Mouse (Mus musculus) layer of hippocampus, adult 2 months (tissue): Measurements from ENCODE around the gene Gpbp1. TPM values are rescaled to one million over a fixed set of nuclear protein-coding genes. Genes with fewer than 3 reads are reported as not detected.
A peak's percentile ranks its signal among the peaks of the same experiment; 100 is the strongest.

Experiments used
- DNase-seq, 2 experiments: peaks; one replicate each; pipeline ENCODE4 v3.0.0; 2022; ENCODE audit warnings: low spot score in 2 of 2
- H3K27ac ChIP-seq: fragments of 200-600 bp; 2 replicates; pipeline ENCODE4 v1.8.1; 2022
- H3K4me3 ChIP-seq: fragments of 200-600 bp; 2 replicates; pipeline ENCODE4 v1.8.1; 2022; ENCODE audit warnings: mild to moderate bottlenecking
- CTCF ChIP-seq: fragments of 200-600 bp; conservative IDR thresholded peaks from 2 replicates; pipeline ENCODE4 v1.8.1; 2022; ENCODE audit warnings: antibody characterized with exemption, mild to moderate bottlenecking, moderate library complexity
- total RNA-seq, 2 experiments: library from RNA; stranded (reverse); gene quantifications; 2 replicates each; pipeline ENCODE4 v1.2.3; 2021

The Gpbp1 gene
- total RNA-seq, 2 experiments from 2014 or later = 93.4 to 95.9 TPM

- no peak for DNase-seq
- Histone ChIP-seq H3K4me3 (no peak overlapping the region), H3K27ac (no peak overlapping the region)
- TF ChIP-seq CTCF = peak; percentile 62
Measured at GRCm38 (mm10) chr13:111421330-111421729, 68.6 kb downstream of the Gpbp1 start.

GRCm38 (mm10) chr13:111418087-111418486, 71.8 kb downstream of the Gpbp1 start:
- H3K4me3 ChIP-seq = no peak overlapping the region
- H3K27ac ChIP-seq = no peak overlapping the region
- no peak for DNase-seq
- TF ChIP-seq CTCF = 0 out of 2 replicates have a peak, but pooled peaks have one; percentile 7

DNA sequence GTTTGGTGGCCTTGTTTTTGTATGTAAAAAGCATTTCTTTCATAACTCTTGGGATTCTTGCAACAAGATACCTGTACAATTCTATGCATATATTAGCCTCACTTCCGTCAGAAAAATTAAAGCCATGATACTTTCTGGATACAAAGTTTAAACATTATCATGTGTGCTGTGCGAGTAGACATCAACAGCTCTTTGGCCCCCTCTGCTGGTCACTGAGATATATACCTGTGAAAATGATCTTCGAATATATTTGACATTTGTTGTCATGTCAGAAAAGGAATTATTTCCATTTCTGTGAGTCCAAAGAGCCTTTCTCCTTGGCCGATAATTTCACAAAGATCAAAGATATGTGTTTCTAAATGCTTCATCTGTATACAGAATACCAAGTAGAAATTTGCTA, 76.8 kb downstream of the Gpbp1 start:
- peak; percentile 52 to 86 for DNase-seq
- TF ChIP-seq CTCF = peak; percentile 89
- Histone ChIP-seq H3K4me3 (no peak overlapping the region), H3K27ac (no peak overlapping the region)

- DNase-seq = peak; percentile 49 to 64
- Histone ChIP-seq H3K27ac (peak overlapping the region; percentile 24; the same call in 1 of the 2 replicates), H3K4me3 (no peak overlapping the region)
- TF ChIP-seq CTCF = peak; percentile 87
Measured at GRCm38 (mm10) chr13:111410831-111411230, 79.1 kb downstream of the Gpbp1 start.

GRCm38 (mm10) chr13:111406859-111407389, 83.0 kb downstream of the Gpbp1 start:
- peak; percentile 58 for TF ChIP-seq CTCF
- peak overlapping the region; percentile 74 for H3K27ac ChIP-seq
- DNase-seq = no peak

DNA sequence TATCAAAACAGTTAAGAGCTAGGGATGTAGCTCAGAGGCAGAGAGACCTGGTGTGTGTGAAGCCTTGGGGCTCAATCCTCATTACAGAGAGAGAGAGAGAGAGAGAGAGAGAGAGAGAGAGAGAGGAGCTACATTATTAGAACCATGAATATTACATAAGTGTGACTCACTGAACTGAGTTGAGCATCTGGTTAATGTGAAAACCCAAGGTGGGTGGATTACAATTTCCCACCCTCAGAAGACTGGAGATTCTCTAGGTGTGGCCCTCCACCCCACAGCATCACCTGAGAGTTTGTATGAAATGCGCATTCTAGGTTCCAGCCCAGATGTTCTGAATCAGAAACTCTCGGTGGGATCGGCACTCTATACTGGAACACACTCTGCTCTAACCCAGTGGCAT, 84.0 kb downstream of the Gpbp1 start:
- no peak overlapping the region for H3K4me3 ChIP-seq
- peak overlapping the region; percentile 74; the same call in 1 of the 2 replicates for H3K27ac ChIP-seq
- no peak for TF ChIP-seq CTCF
- DNase-seq = no peak

More at GRCm38 (mm10) chr13:111406859-111407389, 83.0 kb downstream of the Gpbp1 start:
- no peak overlapping the region for H3K4me3 ChIP-seq

DNA sequence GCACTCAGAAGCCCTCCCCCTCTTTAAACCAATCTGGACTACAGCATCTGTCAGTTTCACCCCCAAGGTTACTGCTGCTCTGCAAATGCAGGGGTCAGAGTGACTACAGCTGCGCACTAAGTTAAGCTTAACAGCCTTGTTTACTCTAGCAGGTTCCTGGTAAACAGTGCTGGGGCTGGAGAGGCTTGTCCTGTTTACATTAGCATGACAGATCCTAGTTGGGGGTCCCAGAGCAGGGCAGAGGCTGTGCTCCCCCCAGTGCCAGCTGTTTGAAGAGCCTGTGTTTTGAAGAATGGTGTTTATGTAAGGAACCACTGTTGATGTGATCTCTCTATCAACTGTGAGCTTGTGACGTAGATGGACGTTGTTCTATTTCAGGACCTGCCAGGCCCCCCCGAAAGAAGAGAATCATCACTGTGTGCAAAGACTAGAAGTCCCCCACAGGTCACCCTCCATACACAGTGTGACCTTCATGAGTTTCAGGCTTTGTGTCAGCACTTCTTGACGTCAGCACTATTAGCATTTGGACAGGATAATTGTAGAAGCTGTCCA, 92.2 kb downstream of the Gpbp1 start:
- no peak overlapping the region for H3K4me3 ChIP-seq
- H3K27ac ChIP-seq = peak overlapping the region; percentile 14; the same call in 1 of the 2 replicates
- TF ChIP-seq CTCF = no peak
- no peak for DNase-seq

DNA sequence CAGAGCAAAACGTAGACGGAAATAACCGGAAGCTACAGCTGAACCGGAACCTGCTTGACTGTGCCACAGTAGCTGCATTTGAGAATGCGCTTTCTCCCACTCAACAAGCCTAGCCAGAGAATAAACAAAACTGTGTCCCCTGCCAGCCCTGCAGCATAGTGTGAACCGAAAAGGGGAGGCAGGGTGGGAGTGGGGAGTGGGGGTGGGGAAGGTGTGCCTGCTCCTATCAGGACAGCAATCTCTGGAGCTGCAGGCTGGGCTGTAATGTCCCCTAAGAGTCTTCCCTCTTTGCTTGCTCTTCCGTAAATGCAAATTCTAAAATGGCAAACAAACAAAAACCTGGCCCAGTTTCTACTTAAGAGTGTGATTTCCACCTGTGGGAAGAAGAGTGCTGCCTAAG, 92.8 kb downstream of the Gpbp1 start:
- DNase-seq = no peak
- H3K27ac ChIP-seq = 0 out of 2 replicates have a peak overlapping the region, but pooled peaks have one; percentile 14
- TF ChIP-seq CTCF = no peak
- H3K4me3 ChIP-seq = no peak overlapping the region

GRCm38 (mm10) chr13:111395528-111395927, 94.4 kb downstream of the Gpbp1 start:
- peak overlapping the region; percentile 78; the same call in 1 of the 2 replicates for H3K27ac ChIP-seq
- TF ChIP-seq CTCF = no peak

GRCm38 (mm10) chr13:111394904-111395303, 95.0 kb downstream of the Gpbp1 start:
- Histone ChIP-seq H3K27ac (peak overlapping the region; percentile 78), H3K4me3 (no peak overlapping the region)
- no peak for TF ChIP-seq CTCF
- no peak for DNase-seq

More at GRCm38 (mm10) chr13:111395528-111395927, 94.4 kb downstream of the Gpbp1 start:
- no peak overlapping the region for H3K4me3 ChIP-seq
- no peak for DNase-seq

- no peak for TF ChIP-seq CTCF
- Histone ChIP-seq H3K27ac (peak overlapping the region; percentile 78), H3K4me3 (no peak overlapping the region)
- DNase-seq = peak in 1 of 2 experiments; percentile 43
Measured at GRCm38 (mm10) chr13:111394341-111394740, 95.6 kb downstream of the Gpbp1 start.

GRCm38 (mm10) chr13:111393426-111393825, 96.5 kb downstream of the Gpbp1 start:
- DNase-seq = no peak
- TF ChIP-seq CTCF = no peak
- H3K4me3 ChIP-seq = no peak overlapping the region
- no peak overlapping the region for H3K27ac ChIP-seq

- no peak overlapping the region for H3K27ac ChIP-seq
- TF ChIP-seq CTCF = no peak
- DNase-seq = no peak
- H3K4me3 ChIP-seq = no peak overlapping the region
Measured at GRCm38 (mm10) chr13:111391426-111391825, 98.5 kb downstream of the Gpbp1 start.

- no peak for DNase-seq
- H3K27ac ChIP-seq = no peak overlapping the region
- TF ChIP-seq CTCF = no peak
- H3K4me3 ChIP-seq = no peak overlapping the region
Measured at GRCm38 (mm10) chr13:111391011-111391410, 98.9 kb downstream of the Gpbp1 start.
